Mouse (Mus musculus) thymus, postnatal 10 days (tissue): ENCODE measurements around the gene Emc10.
A peak's percentile ranks its signal among the peaks of the same experiment; 100 is the strongest.

ENCODE experiments used
- DNase-seq, 2 experiments: peaks; one replicate each; pipeline ENCODE4 v3.0.0; 2021; ENCODE audit warnings: low spot score in 2 of 2

The Emc10 gene

DNA sequence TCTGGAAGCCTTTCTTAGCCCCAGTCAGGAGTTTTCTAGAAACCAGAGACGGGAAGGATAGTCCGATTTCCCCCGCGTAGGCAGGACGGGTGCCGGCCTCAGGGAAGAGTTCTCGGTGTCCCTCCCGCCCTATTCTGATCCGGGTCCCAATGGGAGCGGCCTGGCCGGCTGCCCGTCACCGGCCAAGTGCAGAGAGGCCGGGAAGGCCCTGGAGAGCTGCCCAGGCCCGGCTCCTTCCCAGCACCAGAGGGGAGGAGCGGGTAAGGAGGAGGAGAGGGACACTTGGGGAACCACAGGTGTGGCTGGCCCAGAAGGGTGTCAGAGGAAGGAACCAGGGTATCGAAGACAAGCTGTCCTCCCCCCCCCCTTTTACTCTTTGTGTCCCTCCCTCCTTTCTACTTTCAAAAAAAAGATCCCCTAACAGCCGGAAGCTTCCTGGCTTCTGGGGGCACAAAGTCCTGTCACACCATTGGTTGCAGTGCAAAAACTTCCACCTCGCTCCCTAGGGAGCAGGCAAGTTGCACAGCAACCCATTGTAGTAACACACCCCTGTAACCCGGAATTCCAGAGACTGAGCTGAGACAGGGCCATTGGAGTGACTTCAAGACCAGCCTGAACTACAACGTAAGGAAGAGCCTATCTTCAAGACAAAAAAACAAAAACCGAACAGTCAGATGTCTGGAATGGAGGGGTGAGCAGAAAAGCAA lies 28.9 kb upstream of the Emc10 start:
- no peak for DNase-seq

DNA sequence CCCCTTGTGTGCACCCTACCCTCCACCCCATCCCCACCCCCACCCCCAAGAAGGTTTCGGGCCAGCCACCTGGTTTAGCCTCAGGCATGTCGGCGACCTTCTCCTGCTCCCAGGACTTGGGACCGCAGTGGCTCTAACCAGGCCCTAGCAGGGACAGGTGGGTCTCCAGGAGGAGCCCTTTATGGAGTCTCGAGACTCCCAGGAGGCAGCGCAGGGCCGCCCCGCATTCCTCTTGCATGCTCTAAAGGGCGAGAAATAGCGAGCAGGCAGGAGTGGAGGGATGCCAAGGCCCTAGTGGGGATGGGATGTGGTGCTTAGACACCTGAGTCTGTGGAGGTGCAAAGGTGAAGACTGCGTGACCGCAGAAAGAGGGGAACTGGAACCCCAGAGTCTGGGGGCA lies 28.2 kb upstream of the Emc10 start, which contains the start of gene Mybpc2:
Mybpc2 (minus strand) TSS at position 155 of the 400 bp plus-strand sequence.
- no peak for DNase-seq

DNA sequence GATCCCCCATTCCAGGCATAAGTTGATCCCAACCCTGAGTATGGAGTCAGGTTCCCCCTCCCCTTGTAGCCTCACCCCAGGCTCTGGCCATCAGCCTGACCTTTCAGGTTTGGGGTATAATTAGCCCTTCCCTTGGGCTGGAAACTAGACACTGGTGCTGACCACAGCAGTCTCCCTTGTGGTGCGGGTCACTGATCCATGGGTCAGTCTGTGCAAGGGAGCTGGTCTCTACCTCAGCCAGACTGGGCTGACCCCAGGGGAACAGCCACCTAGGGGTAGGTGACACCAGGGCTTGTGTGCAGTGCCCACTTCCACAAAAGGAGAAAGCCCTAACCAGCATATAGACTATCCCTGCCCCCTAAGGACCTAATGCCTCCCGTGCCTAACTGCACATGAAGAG lies 26.7 kb upstream of the Emc10 start:
- DNase-seq, result no peak

DNA sequence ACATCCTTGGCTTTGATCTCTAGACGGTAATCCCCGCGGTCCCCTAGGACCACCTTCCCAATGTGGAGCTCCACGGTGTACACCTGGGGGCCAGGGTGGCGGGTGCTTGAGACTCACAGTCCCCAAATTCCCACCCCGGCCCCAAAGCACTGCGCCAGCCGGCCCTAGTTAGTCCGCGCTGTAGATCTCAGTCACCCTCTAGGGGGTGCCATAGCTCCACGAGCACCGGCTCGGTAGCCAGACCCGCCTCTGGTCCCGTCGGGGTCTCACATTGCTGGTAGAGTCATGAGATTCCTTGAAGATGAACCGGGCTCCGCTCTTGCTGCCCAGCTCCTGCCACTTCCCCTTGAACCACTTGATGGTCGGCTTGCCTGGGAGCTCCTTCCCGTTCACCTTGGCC lies 25.4 kb upstream of the Emc10 start:
- peak; percentile 66 to 87 for DNase-seq

DNA sequence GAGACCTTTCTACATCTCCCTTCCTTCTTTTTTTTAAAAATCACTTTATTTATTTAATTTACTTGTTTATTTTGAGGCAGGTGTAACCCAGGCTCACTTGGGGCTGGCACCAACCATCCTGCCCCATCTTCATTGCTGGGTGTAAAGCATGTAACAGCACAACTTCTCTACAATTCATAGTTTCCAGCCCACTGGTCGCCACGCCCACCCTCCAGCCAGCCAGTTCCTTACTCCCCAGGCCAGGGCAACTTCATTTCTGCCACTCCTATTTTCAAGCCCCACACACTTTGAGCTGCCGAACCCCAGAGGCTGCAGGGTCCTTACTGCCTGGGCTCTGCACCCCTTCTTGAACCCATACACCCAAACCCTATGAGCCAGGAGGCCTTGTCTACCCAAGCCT lies 24.7 kb upstream of the Emc10 start:
- DNase-seq, result no peak

- no peak for DNase-seq
These were observed 23.0 kb upstream of the Emc10 start for GRCm38 (mm10) chr7:44519240-44519913.

- no peak for DNase-seq
These were observed 11.2 kb upstream of the Emc10 start for GRCm38 (mm10) chr7:44507491-44507890.

GRCm38 (mm10) chr7:44501563-44502115 lies 5.3 kb upstream of the Emc10 start:
- DNase-seq, result peak; percentile 49 to 83

DNA sequence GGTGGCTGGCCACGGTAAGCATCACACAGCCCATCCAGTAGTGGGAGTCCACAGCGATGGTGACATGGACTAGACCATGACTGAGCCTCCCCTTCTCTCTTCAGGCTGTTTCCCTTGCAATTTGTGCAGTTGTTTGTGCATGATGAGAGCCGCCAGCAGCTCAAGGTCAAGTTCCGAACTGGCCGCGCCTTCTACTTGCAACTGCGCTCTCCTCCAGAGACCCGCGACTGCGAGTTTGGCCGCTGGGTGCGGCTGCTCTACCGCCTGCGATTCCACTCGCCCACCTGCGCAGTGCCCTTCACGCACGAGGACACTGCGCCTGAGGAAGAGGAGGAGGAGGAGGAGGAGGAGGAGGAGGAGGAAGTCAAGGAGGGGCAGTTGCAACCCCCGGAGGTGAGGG lies 3.7 kb upstream of the Emc10 start:
- DNase-seq, result no peak

DNA sequence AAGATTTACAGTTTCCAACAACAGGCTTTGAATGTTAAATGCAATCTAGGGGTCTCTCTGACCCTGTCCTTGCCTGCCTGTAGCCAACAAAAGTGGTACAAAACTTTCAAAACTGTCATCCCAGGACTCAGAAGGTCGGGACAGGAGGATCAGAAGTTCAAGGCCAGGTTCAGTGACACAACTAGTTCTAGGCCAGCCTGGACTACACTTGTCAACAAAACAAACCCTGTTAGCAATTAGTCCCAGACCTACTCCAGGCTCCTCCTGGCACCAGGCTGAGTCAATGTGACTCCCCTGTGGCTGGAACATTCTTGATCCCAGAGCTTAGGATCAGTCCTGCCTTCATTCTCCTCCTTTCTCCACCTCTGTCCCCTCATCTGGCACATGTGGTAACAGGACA lies 2.6 kb upstream of the Emc10 start:
- DNase-seq, result no peak

DNA sequence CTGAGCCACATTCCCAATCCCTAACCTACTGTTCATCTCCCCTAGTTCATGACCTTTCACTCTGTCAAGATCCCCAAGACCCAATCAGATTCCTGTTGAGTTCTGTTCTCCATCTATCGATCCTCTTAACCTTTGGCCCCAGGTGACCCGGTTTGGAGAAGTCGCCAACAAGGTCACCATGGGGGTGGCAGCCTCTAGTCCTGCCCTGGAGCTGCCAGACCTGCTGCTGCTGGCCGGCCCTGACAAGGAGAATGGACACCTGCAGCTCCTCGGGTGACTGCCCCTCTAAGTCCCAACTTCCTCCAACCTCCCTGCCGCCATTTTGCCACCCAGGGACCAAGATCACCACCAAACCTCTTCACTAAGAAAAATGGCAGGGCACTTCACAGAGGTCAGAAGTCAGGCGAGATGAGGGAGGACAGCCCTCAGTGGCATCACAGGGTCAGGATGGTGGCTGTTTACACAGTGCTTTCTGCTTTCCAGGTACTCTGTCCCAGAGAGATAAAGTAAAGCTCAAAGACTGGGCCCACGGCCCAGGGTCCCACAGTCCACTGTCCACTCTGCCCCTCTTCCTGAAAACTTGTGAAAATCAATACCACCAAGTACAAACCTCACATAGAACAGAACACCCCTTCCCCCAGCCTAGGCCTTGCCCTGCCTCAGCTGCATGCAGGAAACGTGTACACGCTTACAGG lies 1.2 kb upstream of the Emc10 start:
- no peak for DNase-seq

DNA sequence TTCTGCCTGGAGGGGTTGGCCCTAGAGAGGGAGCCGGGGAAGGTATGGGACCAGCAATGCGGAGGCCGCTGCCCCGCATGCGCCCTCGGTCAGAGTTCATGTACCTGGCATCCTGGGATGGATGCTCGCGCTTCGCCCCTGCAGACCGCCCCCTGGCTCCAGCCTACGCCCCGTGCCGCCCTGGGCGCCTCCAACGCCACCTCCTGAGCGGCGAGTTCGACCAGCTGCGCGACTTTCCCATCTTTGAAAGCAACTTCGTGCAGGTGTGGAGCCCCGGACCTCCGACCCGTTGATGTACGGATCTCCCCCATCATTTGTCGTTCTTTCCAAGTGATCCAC lies 411 bp upstream of the Emc10 start:
- DNase-seq, result no peak

DNA sequence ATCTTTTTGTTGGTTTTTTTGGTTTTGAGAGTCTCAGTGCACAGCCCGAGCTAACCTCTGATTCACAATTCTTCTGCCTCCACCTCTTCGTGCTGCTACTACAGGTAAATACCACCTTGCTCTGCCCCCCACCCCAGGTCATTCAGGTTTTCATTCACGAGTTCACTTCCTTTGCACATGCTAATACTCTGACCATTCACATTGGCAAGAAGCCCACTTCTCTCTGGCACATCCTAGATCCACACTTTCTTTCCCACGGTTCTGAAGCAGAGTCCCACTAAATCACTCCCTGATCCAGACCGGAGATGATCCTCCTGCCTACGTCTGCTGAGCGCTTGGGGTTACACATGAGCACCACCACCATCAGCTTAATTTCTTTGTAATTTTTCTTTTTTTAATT lies 1.2 kb downstream of the Emc10 start:
- DNase-seq, result no peak

GRCm38 (mm10) chr7:44494681-44495080 lies 1.6 kb downstream of the Emc10 start:
- no peak for DNase-seq

DNA sequence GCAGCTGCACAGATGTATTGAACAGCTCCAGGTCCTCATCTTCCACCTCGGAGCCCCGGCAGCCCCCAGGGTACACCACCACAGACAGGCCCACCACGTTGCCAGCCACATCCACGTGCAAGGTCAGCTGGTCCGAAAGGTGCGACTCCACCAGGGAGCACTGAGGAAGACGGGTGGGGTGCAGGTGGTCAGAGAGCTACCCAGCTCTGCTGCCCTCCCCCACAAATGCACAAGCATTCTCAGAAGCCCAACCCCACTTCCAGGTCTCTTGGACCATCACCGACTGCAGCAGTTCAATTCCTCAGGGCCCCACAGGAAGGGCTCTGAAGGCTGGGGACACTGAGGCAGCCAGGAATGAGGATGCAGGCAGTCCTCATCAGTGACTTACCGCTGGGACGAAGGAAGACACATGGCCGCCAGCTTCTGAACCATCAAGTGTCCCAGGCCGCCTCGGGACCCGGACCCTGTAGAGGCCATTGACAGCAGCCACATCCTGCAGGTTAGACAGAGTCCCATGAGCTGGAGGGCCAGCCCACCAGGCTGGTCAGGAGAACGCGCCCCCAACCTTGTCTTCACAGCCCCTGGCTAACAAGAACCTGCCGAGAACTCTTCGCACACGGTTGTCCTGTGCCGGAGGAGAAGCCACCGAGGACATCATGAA lies 4.0 kb downstream of the Emc10 start:
- DNase-seq, result no peak

DNA sequence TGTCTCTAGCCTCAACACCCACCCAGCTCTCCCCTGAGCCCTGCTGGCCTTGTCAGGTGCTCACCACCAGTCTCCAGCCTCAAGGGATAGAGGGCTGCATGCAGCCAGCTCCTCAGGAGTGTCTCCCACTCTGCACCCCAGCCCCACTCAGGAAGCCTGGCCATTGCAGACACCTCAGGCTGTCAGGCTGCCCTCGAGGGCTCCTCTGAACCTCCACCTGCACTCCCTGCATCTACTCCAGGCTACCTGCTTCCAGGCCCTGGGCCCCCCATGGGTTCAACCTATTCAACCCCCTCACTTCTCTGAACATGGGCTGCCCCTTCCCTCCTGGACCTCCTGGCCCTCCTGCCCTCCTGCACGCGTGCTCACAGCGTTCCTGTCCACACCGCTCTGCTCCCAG lies 4.9 kb downstream of the Emc10 start:
- no peak for DNase-seq

- DNase-seq, result no peak
These were observed 6.0 kb downstream of the Emc10 start for GRCm38 (mm10) chr7:44490281-44490680.

- DNase-seq, result no peak
These were observed 7.8 kb downstream of the Emc10 start for GRCm38 (mm10) chr7:44488545-44488944.

DNA sequence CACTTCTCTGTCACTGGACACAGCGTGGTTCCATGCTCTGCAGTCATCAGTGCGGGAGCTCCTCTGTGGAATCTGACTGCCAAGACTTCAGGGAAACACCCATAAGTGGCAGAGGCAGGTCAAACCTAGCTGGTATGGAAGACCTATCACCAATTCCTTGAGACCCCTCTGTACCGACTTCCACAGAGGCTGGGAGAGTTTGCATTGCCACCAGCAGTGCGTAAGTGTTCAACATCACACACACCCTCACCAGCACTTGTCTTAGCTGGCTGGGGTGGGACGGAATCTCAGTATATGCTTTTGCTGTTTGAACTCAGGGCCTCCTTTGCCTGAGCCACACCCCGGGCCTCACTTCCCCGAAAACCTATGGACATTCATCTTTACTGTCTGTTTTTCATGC lies 8.4 kb downstream of the Emc10 start:
- DNase-seq, result no peak

DNA sequence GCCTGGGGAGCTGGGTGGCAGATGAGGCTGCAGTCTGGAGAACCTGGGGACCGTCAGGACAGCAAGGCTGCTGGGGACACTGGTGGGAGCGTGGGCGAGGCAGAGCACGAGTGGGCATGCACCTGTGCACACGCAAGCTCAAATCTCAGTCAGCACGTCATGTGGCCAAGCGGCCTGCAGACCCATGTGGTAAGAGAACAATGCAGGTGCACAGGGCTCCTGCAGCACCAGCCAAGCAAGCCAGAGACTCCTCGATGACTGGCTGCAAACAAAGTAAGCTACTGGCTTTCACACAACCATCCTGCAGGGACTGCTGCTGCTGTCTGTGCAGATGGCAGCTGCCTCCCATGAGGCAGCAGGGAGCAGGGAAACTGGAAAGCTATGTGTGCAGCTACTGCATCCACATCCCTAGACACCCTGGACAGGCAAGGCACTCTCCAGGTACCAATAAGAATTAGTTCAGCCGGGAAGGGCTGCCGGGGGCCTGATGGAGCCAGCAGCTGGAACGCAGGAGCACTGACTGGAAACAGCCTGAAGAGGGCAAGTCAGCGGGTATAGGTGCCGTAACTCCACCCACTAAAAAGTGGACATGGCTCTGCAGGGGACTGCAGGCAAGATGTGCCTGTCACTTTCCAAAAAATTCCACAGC lies 9.3 kb downstream of the Emc10 start:
- no peak for DNase-seq

GRCm38 (mm10) chr7:44485572-44486195 lies 10.6 kb downstream of the Emc10 start:
- no peak for DNase-seq
